Mouse (Mus musculus) CD8-positive naive resting alpha-beta T cell, adult 57 days (primary cell): ENCODE measurements around the gene Sirt3. TPM values are rescaled to one million over a fixed set of nuclear protein-coding genes. Genes with fewer than 3 reads are reported as not detected.

Experiments used
- total RNA-seq: library from RNA; stranded (reverse); gene quantifications from one replicate; pipeline ENCODE4 v1.2.4, GENCODE M21; 2023

Gene Sirt3
- total RNA-seq = 8.5 TPM

DNA sequence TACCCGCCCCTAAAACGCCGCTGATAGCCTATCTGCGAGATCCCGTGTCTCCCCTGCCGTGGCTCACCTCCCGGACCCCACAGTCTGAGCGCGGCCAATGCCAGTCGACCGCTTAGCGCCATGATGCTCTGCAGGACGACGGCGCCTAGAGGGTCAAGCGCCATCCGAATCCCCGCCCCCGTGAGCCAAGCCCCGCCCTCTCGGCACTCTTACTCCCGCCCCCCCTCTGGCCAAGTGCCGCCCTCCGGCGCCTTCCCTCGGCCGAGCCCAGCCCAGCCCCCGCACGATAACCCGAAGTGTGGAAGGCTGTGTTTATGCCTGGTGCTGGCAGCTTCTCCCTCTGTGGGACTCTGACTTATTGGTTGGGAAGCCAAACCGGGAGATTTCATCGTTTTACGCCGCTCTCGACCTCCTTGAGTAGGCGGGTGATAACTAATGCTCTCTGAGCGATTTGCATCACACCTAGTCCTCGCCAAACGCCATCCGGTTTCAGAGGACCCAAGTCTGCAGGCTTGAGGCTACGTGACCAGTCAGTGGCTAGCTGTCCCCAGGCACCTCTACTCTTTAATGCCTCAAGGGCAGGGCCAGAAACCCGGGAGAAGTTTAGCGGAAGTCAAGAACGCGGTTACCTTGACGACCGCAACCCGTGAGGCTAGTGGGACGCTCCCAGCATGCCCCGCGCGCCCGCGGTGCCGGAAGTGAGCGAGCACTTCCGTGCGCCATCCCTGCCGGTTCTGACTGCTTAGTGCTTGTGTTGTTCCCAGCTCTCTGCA lies at the start of gene Sirt3, which contains the start of gene Psmd13:
Gene Sirt3 (minus strand): TSS at position 614 of the 773 bp plus-strand sequence.
Gene Psmd13 (plus strand): TSS at position 273 of the 773 bp plus-strand sequence.

DNA sequence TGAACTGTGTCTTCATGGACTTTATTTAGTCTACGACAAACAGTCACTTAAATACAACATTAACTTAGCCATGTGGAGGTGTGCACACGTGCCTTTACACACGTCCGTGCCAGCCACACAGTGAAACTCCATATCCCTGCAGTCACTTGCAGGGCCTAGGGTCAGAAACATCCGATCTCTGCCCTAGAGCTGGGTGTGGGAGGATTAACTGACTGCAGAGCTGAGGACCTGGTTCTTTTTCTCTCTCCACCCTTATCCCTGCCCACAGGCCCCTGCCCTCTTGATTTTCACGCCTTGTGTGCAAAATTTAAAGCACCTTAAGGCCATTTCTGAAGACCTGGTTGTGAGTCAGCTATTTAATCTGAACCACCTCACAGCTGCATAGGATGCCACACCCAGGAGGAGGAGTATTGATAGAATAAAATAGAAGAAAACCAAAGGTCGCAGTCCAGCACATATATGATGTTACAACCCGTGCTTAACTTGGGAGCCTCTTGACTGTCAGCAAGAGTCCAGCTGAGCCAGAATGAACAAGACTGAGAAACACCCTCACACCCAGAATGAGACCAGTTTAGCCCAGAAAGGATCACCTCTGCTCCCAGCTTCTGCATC lies 38.4 kb upstream of the Sirt3 start, which contains the start of gene Nlrp6:
Gene Nlrp6 (plus strand): TSS at position 485 of the 612 bp plus-strand sequence.

DNA sequence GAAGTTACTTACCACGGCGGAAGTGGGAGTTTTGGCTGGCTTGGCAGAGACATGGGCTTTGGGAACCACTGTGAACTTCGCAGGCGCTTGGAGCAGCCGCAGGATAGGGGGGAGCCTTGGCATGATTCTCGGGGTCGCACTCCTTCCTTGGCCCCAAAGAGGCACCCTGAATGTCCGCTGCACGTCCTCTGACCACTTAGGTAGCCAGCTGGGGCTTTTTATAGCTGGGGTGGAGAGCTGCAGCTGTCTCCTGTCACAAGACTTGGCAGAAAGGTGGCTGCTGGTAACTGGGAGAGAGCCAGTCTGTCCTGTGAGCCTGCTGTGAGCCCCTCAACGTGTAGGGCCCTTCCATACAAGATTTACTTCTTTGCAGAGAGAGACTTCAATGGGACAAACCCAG lies 18.1 kb upstream of the Sirt3 start, which contains the start of gene Cox8b:
Gene Cox8b (minus strand): TSS at position 227 of the 400 bp plus-strand sequence.

DNA sequence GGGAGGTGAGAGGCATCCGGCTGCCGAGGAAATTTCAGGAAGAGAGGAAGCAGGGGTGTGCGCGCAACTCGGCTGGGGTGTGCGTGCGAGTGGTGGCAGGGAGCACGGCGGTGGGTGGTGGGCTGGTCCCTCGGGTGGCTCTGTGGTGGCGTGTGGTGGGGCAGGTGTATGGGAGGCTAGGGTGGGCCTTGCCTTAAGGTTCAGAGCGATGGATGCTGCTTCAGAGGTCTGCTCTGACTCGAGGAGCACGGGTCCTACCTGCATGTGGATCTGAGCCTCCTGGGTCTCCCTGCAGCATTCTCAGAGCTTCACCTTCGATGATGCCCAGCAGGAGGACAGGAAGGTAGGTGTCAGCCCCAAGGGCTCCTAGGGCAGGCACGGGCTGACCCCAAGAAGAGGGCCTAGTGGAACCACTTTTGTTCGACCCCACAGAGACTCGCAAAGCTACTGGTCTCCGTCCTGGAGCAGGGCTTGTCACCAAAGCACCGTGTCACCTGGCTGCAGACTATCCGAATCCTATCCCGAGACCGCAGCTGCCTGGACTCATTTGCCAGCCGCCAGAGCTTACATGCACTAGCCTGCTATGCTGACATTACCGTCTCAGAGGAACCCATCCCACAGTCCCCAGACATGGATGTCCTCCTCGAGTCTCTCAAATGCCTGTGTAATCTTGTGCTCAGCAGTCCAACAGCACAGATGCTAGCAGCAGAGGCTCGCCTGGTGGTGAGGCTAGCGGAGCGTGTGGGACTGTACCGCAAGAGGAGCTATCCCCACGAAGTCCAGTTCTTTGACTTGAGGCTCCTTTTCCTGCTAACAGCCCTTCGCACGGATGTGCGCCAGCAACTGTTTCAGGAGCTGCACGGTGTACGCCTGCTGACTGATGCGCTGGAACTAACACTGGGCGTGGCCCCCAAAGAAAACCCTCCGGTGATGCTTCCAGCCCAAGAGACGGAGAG lies 24.3 kb downstream of the Sirt3 start, which contains the start of gene Bet1l:
Gene Bet1l (minus strand): TSS at position 28 of the 956 bp plus-strand sequence.

DNA sequence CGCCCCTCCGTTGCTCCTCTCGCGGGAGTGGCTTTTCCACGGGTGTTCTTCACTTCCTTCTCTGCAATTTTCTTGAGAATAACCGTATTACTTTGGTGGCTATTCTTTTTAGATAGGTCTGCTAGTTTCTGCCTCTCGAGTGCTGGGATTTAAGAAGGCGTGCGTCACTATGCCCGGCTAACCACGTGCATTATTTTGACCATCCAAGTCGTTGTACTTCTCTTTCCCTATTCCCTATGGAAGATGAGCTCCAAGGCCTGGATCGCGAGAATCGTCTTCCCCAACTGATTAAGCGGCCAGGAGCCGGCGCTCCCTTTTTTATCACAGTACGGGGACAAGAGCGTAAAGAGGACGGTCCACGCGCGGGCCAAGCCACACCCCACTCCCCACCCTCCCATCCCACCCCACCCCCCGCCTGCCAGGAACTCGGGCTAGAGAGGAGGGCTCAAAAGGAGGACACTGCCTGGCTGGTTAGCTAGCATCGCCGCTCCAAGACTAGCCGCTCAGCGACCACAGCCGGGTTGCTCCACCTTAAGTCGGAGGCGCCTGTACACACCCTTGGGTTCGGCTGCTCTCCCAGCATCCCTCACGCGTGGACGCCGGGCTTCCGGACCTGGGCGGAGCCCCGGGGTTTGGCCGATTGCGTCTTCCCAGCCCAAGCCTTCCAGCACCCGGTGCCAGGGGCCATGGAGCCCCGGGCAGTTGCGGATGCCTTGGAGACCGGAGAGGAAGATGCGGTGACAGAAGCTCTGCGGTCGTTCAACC lies 25.1 kb downstream of the Sirt3 start, which contains the start of gene Ric8a:
Gene Ric8a (plus strand): TSS at position 173 of the 765 bp plus-strand sequence.

DNA sequence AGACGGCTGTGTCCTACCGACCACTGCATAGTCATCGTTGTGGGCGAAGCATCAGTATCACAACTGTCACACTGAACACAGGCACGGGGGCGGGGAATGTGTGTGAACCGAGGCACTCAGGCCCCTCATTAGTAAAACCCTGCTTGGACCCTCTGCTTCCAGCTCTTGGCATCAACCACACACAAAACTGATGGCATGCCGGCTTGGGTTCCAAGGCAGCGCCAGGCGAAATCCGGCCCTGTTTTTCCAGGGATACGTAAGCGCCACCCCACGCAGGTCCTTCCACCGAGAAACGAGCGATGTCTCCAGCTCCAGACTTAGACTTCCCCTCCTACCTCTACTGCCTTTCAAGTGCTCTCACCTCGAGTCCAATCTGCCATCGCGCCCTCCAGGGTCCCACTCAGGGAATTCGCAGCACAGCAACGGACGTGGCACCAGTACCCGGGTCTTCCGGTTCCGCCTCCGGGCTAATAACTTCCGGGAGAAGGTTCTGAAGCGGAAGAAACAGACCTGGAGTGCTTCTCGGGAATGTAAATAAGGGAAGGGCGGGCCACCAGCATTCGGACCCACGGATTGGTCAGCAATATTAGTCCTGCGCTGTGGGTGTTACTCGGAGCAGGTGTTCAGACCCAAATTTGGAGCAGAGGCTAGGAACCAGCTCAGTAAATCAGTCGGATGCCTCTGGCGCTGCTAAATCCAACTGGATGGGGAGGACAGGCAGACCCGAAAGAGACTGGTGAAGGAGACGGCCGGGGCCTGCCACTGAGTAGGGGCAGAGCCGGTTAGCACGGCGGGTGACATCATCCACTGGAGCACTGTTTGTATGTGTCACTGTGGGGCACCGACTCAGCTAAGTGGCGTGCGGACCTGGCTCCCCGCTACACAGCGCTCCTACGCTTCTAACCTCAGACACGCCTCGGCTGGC lies 26.0 kb downstream of the Sirt3 start, which contains the start of gene Gm45785:
Gene Gm45785 (minus strand): TSS at position 472 of the 925 bp plus-strand sequence.

DNA sequence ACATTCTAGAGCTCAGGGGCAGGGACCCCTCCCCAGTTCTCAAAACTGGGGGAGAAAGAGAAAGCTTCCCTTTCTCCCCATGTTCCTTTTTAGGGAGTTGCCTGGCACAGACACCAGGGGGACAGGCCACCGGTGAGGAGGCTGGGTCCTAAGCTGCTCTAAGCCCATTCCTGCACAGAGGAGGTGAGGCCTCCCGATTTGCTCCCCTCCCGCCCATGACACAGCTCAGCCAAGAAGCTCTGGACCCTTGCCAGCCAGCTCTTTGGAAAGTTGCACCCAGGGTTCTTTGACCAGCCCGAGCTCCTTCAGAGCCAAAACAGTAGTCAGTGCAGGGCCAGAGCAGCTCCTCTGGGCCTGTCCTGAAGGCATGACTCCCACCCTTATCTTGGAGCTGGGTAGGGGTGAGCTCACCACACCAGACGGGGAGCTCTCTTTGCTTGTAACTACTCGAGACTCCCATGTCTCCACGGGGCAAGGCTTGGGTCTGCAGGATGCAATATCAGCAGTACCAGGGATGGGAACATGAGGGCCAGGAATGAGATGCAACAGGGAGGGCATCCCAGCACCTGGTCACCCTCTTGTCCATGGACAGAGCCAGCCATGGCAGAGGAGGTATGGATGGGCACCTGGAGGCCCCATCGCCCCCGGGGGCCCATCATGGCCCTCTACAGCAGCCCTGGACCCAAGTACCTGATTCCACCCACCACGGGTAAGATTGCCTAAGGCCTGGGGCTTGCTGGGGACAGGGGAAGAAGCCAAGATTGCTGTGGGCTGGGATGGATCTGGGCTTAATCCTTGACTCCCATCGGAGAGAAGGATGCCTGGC lies 34.1 kb downstream of the Sirt3 start, which contains the start of gene Odf3:
Gene Odf3 (plus strand): TSS at position 51 of the 826 bp plus-strand sequence.

DNA sequence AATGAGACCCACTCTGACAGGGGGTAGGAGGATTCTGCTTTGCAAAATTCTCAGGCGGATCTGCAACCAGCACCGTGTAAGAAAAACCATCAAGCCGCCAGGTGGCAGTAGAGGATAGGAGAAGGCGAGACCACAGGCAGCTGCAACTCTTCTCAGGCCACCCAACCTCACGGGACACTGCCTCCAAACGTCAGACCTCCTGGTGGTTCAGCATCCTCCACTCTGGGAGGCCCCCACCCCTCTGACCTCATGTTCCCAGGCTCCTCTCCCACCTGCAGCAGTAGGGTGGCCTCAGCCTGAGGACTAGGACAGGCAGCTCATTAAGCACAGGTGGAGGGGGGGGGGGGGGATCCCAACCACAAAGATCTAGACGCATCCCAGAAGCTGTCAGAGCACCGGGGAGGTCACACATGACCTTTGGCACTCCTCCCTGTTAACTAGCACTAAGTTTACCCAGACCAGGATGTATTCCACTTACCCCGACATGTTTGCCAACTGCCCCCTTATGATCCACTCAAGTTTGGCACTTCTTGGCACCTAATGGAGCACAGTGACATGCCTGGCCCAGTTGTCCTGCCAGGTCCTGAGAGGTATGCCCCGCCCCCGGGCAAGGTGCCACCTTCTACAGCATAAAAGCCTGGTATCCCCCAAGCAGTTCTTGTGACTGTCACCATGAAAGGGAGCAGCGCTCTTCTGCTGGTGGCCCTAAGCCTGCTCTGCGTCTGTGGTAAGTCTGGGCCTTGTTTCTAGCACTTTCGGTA lies 37.0 kb downstream of the Sirt3 start, which contains the start of gene Scgb1c1:
Gene Scgb1c1 (plus strand): TSS at position 643 of the 761 bp plus-strand sequence.

DNA sequence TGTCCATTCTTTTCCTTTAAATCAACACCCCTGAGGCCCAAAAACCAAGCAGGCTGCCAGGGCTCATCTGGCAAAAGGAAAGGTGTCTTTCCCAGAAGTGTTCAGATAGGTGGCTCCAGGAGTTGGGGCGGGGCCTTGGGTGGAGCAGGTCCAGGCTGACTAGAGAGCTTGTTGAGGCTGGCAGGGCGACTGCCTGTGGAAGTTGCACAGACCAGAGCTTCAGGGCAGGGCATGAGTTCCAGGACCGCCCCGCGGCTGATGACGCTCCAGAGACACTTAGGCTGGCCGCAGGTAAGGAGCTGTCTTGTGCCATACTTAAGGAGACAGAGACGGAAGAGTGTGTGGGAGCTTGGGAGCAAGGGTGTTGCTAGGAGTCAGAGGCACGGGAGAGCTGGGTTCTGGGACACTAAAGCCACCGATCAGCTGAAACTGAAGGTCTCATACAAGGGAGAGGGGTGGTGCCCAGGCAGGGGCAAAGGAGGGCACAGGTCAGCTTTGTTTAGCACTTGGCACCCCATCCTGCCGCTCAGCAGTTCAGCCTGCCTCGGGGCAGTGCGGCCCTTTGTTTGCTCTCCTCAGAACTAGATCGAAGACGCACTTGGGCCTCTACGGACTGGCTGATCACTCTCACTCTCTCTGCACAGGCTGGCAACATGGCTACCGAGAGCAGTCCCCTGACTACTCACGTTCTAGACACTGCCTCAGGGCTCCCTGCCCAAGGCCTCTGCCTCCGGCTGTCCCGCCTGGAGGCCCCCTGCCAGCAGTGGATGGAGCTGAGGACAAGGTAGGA lies 46.9 kb downstream of the Sirt3 start, which contains the start of gene Urah:
Gene Urah (plus strand): TSS at position 51 of the 790 bp plus-strand sequence.

DNA sequence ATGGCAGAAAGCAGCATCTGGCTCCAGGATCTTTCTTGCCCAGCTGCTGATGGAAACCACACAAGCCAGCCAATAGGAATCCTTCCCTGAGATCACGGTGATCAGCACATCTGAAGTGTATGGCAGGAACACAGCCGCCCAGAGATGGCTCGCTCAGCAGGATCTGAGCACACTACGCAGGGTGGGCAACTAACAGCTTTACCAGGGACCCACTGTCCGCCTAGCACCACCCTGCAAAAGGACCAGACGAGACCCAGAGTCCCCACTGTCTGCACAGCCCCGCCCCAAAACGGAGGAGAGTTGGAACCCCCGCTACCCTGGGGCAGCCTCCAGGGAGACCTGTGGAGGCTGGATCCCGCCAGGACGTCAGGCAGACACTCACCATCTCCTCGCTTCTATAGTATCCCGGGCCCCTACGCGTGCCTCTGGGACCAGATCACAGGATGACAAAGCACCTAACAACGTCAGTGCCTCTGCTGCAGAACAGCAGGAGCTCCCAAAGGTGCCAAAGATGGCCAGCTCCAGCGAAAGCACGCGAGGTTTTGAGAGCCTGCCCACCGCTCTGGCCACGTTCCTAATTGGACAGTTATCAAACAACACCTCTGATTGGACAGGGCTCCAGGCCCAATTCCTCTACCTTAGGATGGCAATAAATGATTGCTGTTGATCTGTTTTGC lies 60.3 kb downstream of the Sirt3 start, which contains the start of gene Zfp941:
Gene Zfp941 (minus strand): TSS at position 526 of the 677 bp plus-strand sequence.

Other genes starting within 250 kb of the Sirt3 start
- not detected for gene Olfr53, start 235.9 kb downstream of the Sirt3 start, total RNA-seq
- gene Olfr539, start 222.4 kb downstream of the Sirt3 start, total RNA-seq = not detected
- not detected for gene Olfr45, start 200.4 kb downstream of the Sirt3 start, total RNA-seq
- not detected for gene Olfr541, start 185.0 kb downstream of the Sirt3 start, total RNA-seq
- gene Cyp2e1, start 118.6 kb downstream of the Sirt3 start, total RNA-seq = not detected
- not detected for gene Syce1, start 94.5 kb downstream of the Sirt3 start, total RNA-seq
- not detected for gene Zfp941, start 60.1 kb downstream of the Sirt3 start, total RNA-seq
- not detected for gene Urah, start 47.3 kb downstream of the Sirt3 start, total RNA-seq
- gene Scgb1c1, start 36.8 kb downstream of the Sirt3 start, total RNA-seq = not detected
- gene Odf3, start 34.5 kb downstream of the Sirt3 start, total RNA-seq = not detected
- not detected for gene Gm45785, start 26.0 kb downstream of the Sirt3 start, total RNA-seq
- 108 TPM for gene Ric8a, start 25.4 kb downstream of the Sirt3 start, total RNA-seq
- 31.9 TPM for gene Bet1l, start 24.7 kb downstream of the Sirt3 start, total RNA-seq
- 77.9 TPM for gene Psmd13, start 341 bp downstream of the Sirt3 start, total RNA-seq
- gene Cox8b, start 18.1 kb upstream of the Sirt3 start, total RNA-seq = not detected
- gene Nlrp6, start 38.6 kb upstream of the Sirt3 start, total RNA-seq = not detected
- gene Pgghg, start 59.1 kb upstream of the Sirt3 start, total RNA-seq = 10.4 TPM
- gene Ifitm5, start 68.0 kb upstream of the Sirt3 start, total RNA-seq = not detected
- not detected for gene Gm45717, start 73.6 kb upstream of the Sirt3 start, total RNA-seq
- gene Ifitm2, start 73.7 kb upstream of the Sirt3 start, total RNA-seq = 16.1 TPM
- not detected for gene Ifitm1, start 84.9 kb upstream of the Sirt3 start, total RNA-seq
- 5.0 TPM for gene Ifitm3, start 128.5 kb upstream of the Sirt3 start, total RNA-seq
- 2.3 TPM for gene Ifitm6, start 135.6 kb upstream of the Sirt3 start, total RNA-seq
- not detected for gene Gm17387, start 146.8 kb upstream of the Sirt3 start, total RNA-seq
- gene B4galnt4, start 178.8 kb upstream of the Sirt3 start, total RNA-seq = 1.3 TPM
- 37.8 TPM for gene Pkp3, start 195.9 kb upstream of the Sirt3 start, total RNA-seq
- 71.6 TPM for gene Sigirr, start 218.3 kb upstream of the Sirt3 start, total RNA-seq
- not detected for gene Ano9, start 235.5 kb upstream of the Sirt3 start, total RNA-seq
- 7.1 TPM for gene Ptdss2, start 240.1 kb upstream of the Sirt3 start, total RNA-seq